Mouse (Mus musculus) heart, postnatal 36 days (tissue): ENCODE measurements around the gene 4930402F06Rik. TPM values are rescaled to one million over a fixed set of nuclear protein-coding genes. Genes with fewer than 3 reads are reported as not detected.
A peak's percentile ranks its signal among the peaks of the same experiment; 100 is the strongest.

Experiments
- DNase-seq, 2 experiments: peaks; one replicate each; pipeline ENCODE4 v3.0.0; 2021 to 2022
- intact Hi-C: fragments of 180-260 bp; cut with DNase I; formaldehyde crosslinking; loops from one replicate; pipeline ENCODE4 v1.15.1; 2025
- total RNA-seq, 2 experiments: library from RNA; stranded (reverse); gene quantifications; 2 replicates each; pipeline ENCODE4 v1.2.3; 2021

Gene 4930402F06Rik
- total RNA-seq, 2 experiments from 2014 or later, result not detected

GRCm38 (mm10) chr2:35370686-35371085 is 26.3 kb downstream of the 4930402F06Rik start:
- DNase-seq, result no peak
- intact Hi-C loops, result no loop called here

- DNase-seq, result no peak
- intact Hi-C loops, result no loop called here
Observed at GRCm38 (mm10) chr2:35367629-35368028, 29.3 kb downstream of the 4930402F06Rik start, which contains the start of gene 4930568D16Rik. Gene 4930568D16Rik, minus strand, starts transcription at chr2:35367729.

GRCm38 (mm10) chr2:35349184-35349583 is 47.8 kb downstream of the 4930402F06Rik start:
- intact Hi-C loops, result loop anchor here (1.0 to 2.0 kb wide), 2 partner anchors 48 to 51 kb away; partner anchors contain the start of gene 4930402F06Rik
- DNase-seq, result no peak

- intact Hi-C loops, result no loop called here
- DNase-seq, result no peak
Observed at GRCm38 (mm10) chr2:35345984-35346383, 51.0 kb downstream of the 4930402F06Rik start.

GRCm38 (mm10) chr2:35342605-35343004 is 54.4 kb downstream of the 4930402F06Rik start:
- DNase-seq, result no peak
- intact Hi-C loops, result no loop called here

GRCm38 (mm10) chr2:35338707-35339106 is 58.3 kb downstream of the 4930402F06Rik start:
- DNase-seq, result peak; percentile 61 to 64
- intact Hi-C loops, result no loop called here

- DNase-seq, result no peak
- intact Hi-C loops, result no loop called here
Observed at GRCm38 (mm10) chr2:35338036-35338435, 58.9 kb downstream of the 4930402F06Rik start.

GRCm38 (mm10) chr2:35337419-35337818 is 59.6 kb downstream of the 4930402F06Rik start:
- no peak for DNase-seq
- intact Hi-C loops, result loop anchor here (2.0 kb wide), 1 partner anchor 15 kb away; no protein-coding TSS in a partner anchor

- DNase-seq, result peak; percentile 100
- intact Hi-C loops, result loop anchor here (2.0 kb wide), 1 partner anchor 14 kb away; no protein-coding TSS in a partner anchor
Observed at GRCm38 (mm10) chr2:35336388-35337280, 60.3 kb downstream of the 4930402F06Rik start, which contains the start of gene Stom. Gene Stom, minus strand, starts transcription at chr2:35336976.

- no peak for DNase-seq
- intact Hi-C loops, result loop anchor here (2.0 kb wide), 1 partner anchor 13 kb away; no protein-coding TSS in a partner anchor
Observed at GRCm38 (mm10) chr2:35335620-35336019, 61.4 kb downstream of the 4930402F06Rik start.

GRCm38 (mm10) chr2:35333670-35334069 is 63.3 kb downstream of the 4930402F06Rik start:
- DNase-seq, result no peak
- intact Hi-C loops, result no loop called here

GRCm38 (mm10) chr2:35331205-35331604 is 65.8 kb downstream of the 4930402F06Rik start:
- intact Hi-C loops, result no loop called here
- DNase-seq, result no peak

- no peak for DNase-seq
- intact Hi-C loops, result no loop called here
Observed at GRCm38 (mm10) chr2:35329061-35329460, 67.9 kb downstream of the 4930402F06Rik start.

- intact Hi-C loops, result no loop called here
- no peak for DNase-seq
Observed at GRCm38 (mm10) chr2:35328064-35328792, 68.7 kb downstream of the 4930402F06Rik start.

- intact Hi-C loops, result no loop called here
- no peak for DNase-seq
Observed at GRCm38 (mm10) chr2:35327583-35327982, 69.4 kb downstream of the 4930402F06Rik start.

GRCm38 (mm10) chr2:35326931-35327330 is 70.0 kb downstream of the 4930402F06Rik start:
- no peak for DNase-seq
- intact Hi-C loops, result no loop called here

- no peak for DNase-seq
- intact Hi-C loops, result no loop called here
Observed at GRCm38 (mm10) chr2:35325930-35326329, 71.0 kb downstream of the 4930402F06Rik start.
